Mouse (Mus musculus) liver, embryonic 14.5 days (tissue): ENCODE measurements around the gene Ephx4.

Experiments
- CTCF ChIP-seq: IDR thresholded peaks from 2 replicates; pipeline ENCODE4 v1.5.1; 2016; ENCODE audit warnings: antibody characterized with exemption, low read depth, control low read depth
- EP300 ChIP-seq: IDR thresholded peaks from 2 replicates; pipeline ENCODE4 v1.6.1; 2016; ENCODE audit warnings: antibody characterized with exemption, low read depth

GRCm38 (mm10) chr5:107437464-107438281 is 35.1 kb downstream of the Ephx4 start, which contains the start of gene Btbd8:
- TF ChIP-seq CTCF (no peak), EP300 (peak; percentile 55; the same call in 1 of the 2 replicates)
